In the genomic region with DNA sequence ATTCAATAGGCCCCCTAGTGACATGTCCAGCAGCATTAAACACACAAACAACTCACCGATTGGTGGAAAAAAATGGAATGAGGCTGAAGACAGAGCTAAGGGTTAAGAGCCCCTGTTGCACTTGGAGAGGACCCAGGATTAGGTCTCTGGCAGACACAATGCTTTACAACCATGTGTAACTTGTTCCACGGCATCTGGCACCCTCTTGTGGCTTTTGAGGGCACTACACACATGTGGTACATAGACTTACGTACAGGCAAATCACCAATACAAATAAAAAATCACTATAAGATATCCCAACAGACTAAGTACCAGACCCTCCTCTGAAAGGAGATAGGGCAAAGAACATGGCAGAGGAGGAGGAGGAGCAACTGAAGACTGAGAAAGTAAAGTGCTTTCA, we compare ENCODE assay signal across 10 mouse cellular contexts. TPM values are rescaled to one million over a fixed set of nuclear protein-coding genes. Genes with fewer than 3 reads are reported as not detected.
DNase-seq lines count a peak whose midpoint lies in the region; ATAC-seq and TF ChIP-seq lines count a peak whose summit lies in the region.
"Had no signal": no experiment of that assay in that cellular context is flagged by ENCODE, and none has a peak within 500 bp of the region (broad histone marks: within the 10 kb centered on the region; RNA-seq: fewer than 3 reads in every experiment).

No protein-coding gene starts in this region.

- H3K9ac ChIP-seq in hindbrain, postnatal 0 days (replicated peaks; ENCODE audit: low read length), result no peak overlapping the region
- H3K9ac ChIP-seq in hindbrain, embryonic 14.5 days, result no peak overlapping the region
- H3K9ac ChIP-seq in stomach, postnatal 0 days (ENCODE audit: low read length), result no peak overlapping the region
- H3K9ac ChIP-seq: neural tube, embryonic 13.5 days had no signal

- H3K36me3 ChIP-seq in hindbrain, postnatal 0 days (ENCODE audit: insufficient read depth, low read length), result no peaks in the 10 kb centered on the region
- no peaks in the 10 kb centered on the region for H3K36me3 ChIP-seq in hindbrain, embryonic 14.5 days (replicated peaks; ENCODE audit: control insufficient read depth, insufficient read depth)
- no peaks in the 10 kb centered on the region for H3K36me3 ChIP-seq in thymus, adult 2 months (ENCODE audit: control insufficient read depth, insufficient read depth, low read length)
- H3K36me3 ChIP-seq in stomach, postnatal 0 days (ENCODE audit: control insufficient read depth, insufficient read depth, low read length), result no peaks in the 10 kb centered on the region
- H3K36me3 ChIP-seq: neural tube, embryonic 13.5 days had no signal

- no peak for ATAC-seq in hindbrain, postnatal 0 days
- no peak for ATAC-seq in hindbrain, embryonic 14.5 days (ENCODE audit: low FRiP score)
- no peak for ATAC-seq in stomach, postnatal 0 days (ENCODE audit: low FRiP score, low TSS enrichment)
- ATAC-seq: hindbrain, embryonic 16.5 days had no signal

- H3K27ac ChIP-seq in hindbrain, postnatal 0 days, result no peak overlapping the region
- no peak overlapping the region for H3K27ac ChIP-seq in hindbrain, embryonic 14.5 days
- H3K27ac ChIP-seq in thymus, adult 2 months (ENCODE audit: control insufficient read depth, insufficient read depth, low read length), result no peak overlapping the region
- H3K27ac ChIP-seq in stomach, postnatal 0 days (replicated peaks), result no peak overlapping the region
- H3K27ac ChIP-seq: neural tube, embryonic 13.5 days had no signal

- TF ChIP-seq CTCF in hindbrain, postnatal 0 days (IDR thresholded peaks at IDR 0.05; ENCODE audit: low read depth), result peak; percentile 34; the same call in 1 of the 2 replicates
- no peak for TF ChIP-seq CTCF in thymus, adult 2 months (IDR thresholded peaks at IDR 0.05; ENCODE audit: borderline replicate concordance, control insufficient read depth, extremely low read depth, insufficient read depth, low read length, poor library complexity)
- TF ChIP-seq CTCF in stomach, postnatal 0 days (IDR thresholded peaks at IDR 0.05; ENCODE audit: low read depth), result peak; percentile 56

- no peak overlapping the region for H3K4me3 ChIP-seq in hindbrain, postnatal 0 days (ENCODE audit: low read length)
- H3K4me3 ChIP-seq in hindbrain, embryonic 14.5 days (replicated peaks; ENCODE audit: low read length), result no peak overlapping the region
- H3K4me3 ChIP-seq in thymus, adult 2 months (ENCODE audit: control insufficient read depth, insufficient read depth, low read length), result no peak overlapping the region
- H3K4me3 ChIP-seq in stomach, postnatal 0 days (ENCODE audit: low read depth, low read length), result no peak overlapping the region
- H3K4me3 ChIP-seq: neural tube, embryonic 13.5 days had no signal

- no peaks in the 10 kb centered on the region for H3K27me3 ChIP-seq in hindbrain, postnatal 0 days (ENCODE audit: insufficient read depth, low read length)
- no peaks in the 10 kb centered on the region for H3K27me3 ChIP-seq in hindbrain, embryonic 14.5 days (ENCODE audit: control insufficient read depth, insufficient read depth, low read length)
- H3K27me3 ChIP-seq in thymus, adult 2 months (ENCODE audit: control insufficient read depth, insufficient read depth, low read length), result no peaks in the 10 kb centered on the region
- H3K27me3 ChIP-seq in stomach, postnatal 0 days (ENCODE audit: control insufficient read depth, insufficient read depth, low read length), result no peaks in the 10 kb centered on the region
- H3K27me3 ChIP-seq: neural tube, embryonic 13.5 days had no signal

- WGBS in hindbrain, postnatal 0 days, result 65% methylated on average over 3 of the region's 3 CpGs
- WGBS in hindbrain, embryonic 14.5 days, result 72% methylated on average over 3 of the region's 3 CpGs
- 72% methylated on average over 3 of the region's 3 CpGs for WGBS in thymus, adult 2 months
- WGBS in stomach, postnatal 0 days, result 74% methylated on average over 3 of the region's 3 CpGs

- no peak overlapping the region for H3K4me2 ChIP-seq in hindbrain, postnatal 0 days (ENCODE audit: low read depth, low read length)
- H3K4me2 ChIP-seq in hindbrain, embryonic 14.5 days (replicated peaks), result no peak overlapping the region
- no peak overlapping the region for H3K4me2 ChIP-seq in stomach, postnatal 0 days (replicated peaks; ENCODE audit: low read depth)
- H3K4me2 ChIP-seq: neural tube, embryonic 13.5 days had no signal

- TF ChIP-seq EP300 in stomach, postnatal 0 days (optimal IDR thresholded peaks at IDR 0.05), result no peak

- DNase-seq in hindbrain, postnatal 0 days (ENCODE audit: low spot score), result peak; percentile 8
- no peak for DNase-seq in hindbrain, embryonic 14.5 days (ENCODE audit: low spot score)
- DNase-seq in thymus, postnatal 4 days, result peak; percentile 42
- DNase-seq in thymus, adult 2 months, result no peak
- DNase-seq in c-Kit-positive CD71-negative TER-119-negative erythroid progenitor cells, embryonic 14.5 days (ENCODE audit: low read depth), result peak; percentile 7
- DNase-seq in stomach, postnatal 0 days (ENCODE audit: low spot score), result no peak
- no peak for DNase-seq in cerebellum, adult 9-11 months
- DNase-seq in cerebellum, adult 11-12 months, result no peak

- no peaks in the 10 kb centered on the region for H3K9me3 ChIP-seq in hindbrain, postnatal 0 days (ENCODE audit: low read length)
- H3K9me3 ChIP-seq in hindbrain, embryonic 14.5 days (ENCODE audit: control insufficient read depth, low read length), result no peaks in the 10 kb centered on the region
- H3K9me3 ChIP-seq in stomach, postnatal 0 days (ENCODE audit: control insufficient read depth, low read length), result no peaks in the 10 kb centered on the region
- H3K9me3 ChIP-seq: neural tube, embryonic 13.5 days had no signal

- TF ChIP-seq POLR2A in thymus, adult 2 months (IDR thresholded peaks at IDR 0.05; ENCODE audit: control insufficient read depth, extremely low read depth, insufficient read depth, low read length, poor library complexity), result no peak

- H3K4me1 ChIP-seq in hindbrain, postnatal 0 days (ENCODE audit: insufficient read depth, low read length), result no peaks in the 10 kb centered on the region
- no peaks in the 10 kb centered on the region for H3K4me1 ChIP-seq in hindbrain, embryonic 14.5 days (replicated peaks; ENCODE audit: control insufficient read depth, insufficient read depth, low read length)
- H3K4me1 ChIP-seq in thymus, adult 2 months (replicated peaks; ENCODE audit: control insufficient read depth, insufficient read depth, low read length), result no peaks in the 10 kb centered on the region
- H3K4me1 ChIP-seq in stomach, postnatal 0 days (replicated peaks; ENCODE audit: control insufficient read depth, insufficient read depth), result no peaks in the 10 kb centered on the region
- H3K4me1 ChIP-seq: neural tube, embryonic 13.5 days had no signal

RNA-seq across cellular contexts. Expression of gene Mum1l1, which starts 37.5 kb away (rescaled TPM):
- 5.9 and 13.4 TPM in 2 replicates for total RNA-seq in hindbrain, postnatal 0 days (2014; rRNA removed)
- polyA plus RNA-seq in hindbrain, postnatal 0 days (2015; fragmentation: Nextera tagmentation; extraction: Ambion mirVana), result 10.7 and 11.8 TPM in 2 replicates
- polyA plus RNA-seq in hindbrain, embryonic 14.5 days (2014; fragmentation: Nextera tagmentation; extraction: Ambion mirVana), result 12.1 and 14.3 TPM in 2 replicates
- 0.07 and 0.23 TPM in 2 replicates for polyA plus RNA-seq in thymus, adult 2 months (2012; rRNA removed)
- 5.6 and 8.2 TPM in 2 replicates for polyA plus RNA-seq in stomach, postnatal 0 days (2015; fragmentation: Nextera tagmentation; extraction: Ambion mirVana)

Comparison
In these comparisons a context has a peak if more than half of its experiments do, and no peak if none do; other contexts are left out.
1. DNase-seq: peak in hindbrain, postnatal 0 days (single experiment), thymus, postnatal 4 days (single experiment) and c-Kit-positive CD71-negative TER-119-negative erythroid progenitor cells, embryonic 14.5 days (single experiment); none in hindbrain, embryonic 14.5 days (single experiment), thymus, adult 2 months (single experiment), stomach, postnatal 0 days (single experiment), cerebellum, adult 9-11 months (single experiment) and cerebellum, adult 11-12 months (single experiment).